Mouse (Mus musculus) CH12.LX (cell line): ENCODE data around the gene Zfp691. TPM values are rescaled to one million over a fixed set of nuclear protein-coding genes. Genes with fewer than 3 reads are reported as not detected.

ENCODE experiments used
- DNase-seq: peaks from one replicate; pipeline ENCODE4 v3.0.0-alpha.2; 2013; ENCODE audit errors: extremely low read depth
- H3K27ac ChIP-seq: 2 replicates; pipeline ENCODE4 v1.5.1; 2012; ENCODE audit warnings: low read depth, mild to moderate bottlenecking, control low read depth, moderate library complexity; ENCODE audit not compliant: insufficient read depth
- H3K27me3 ChIP-seq: replicated peaks from 2 replicates; pipeline ENCODE3; 2012; ENCODE audit warnings: inconsistent platforms
- H3K36me3 ChIP-seq, 2 experiments: replicated peaks in 1 of 2; 2 replicates each; pipeline versions ENCODE3 to v1.6.1; 2012; ENCODE audit warnings: inconsistent platforms in 1 of 2, low read length in 1 of 2, mild to moderate bottlenecking in 1 of 2, mixed read lengths in 1 of 2, moderate library complexity in 1 of 2; ENCODE audit not compliant: control insufficient read depth in 1 of 2, insufficient read depth in 1 of 2
- H3K4me1 ChIP-seq, 2 experiments: 2 replicates each; pipeline ENCODE4 v1.6.1; 2012; ENCODE audit warnings: inconsistent platforms in 1 of 2, moderate library complexity in 1 of 2; ENCODE audit not compliant: insufficient read depth in 2 of 2, control insufficient read depth in 1 of 2
- H3K4me2 ChIP-seq: 2 replicates; pipeline ENCODE4 v1.6.1; 2012; ENCODE audit warnings: low read depth, mild to moderate bottlenecking, control low read depth; ENCODE audit not compliant: poor library complexity, insufficient read depth, severe bottlenecking
- H3K4me3 ChIP-seq, 3 experiments: fragments of 150-350 bp in 1 of 3; sonication (generic) in 1 of 3; replicated peaks in 1 of 3; 2 replicates each; pipeline versions ENCODE3 to v1.5.1; 2011 to 2012; ENCODE audit warnings: low read depth in 2 of 3, low read length in 2 of 3, mild to moderate bottlenecking in 2 of 3, moderate library complexity in 2 of 3, control low read depth in 1 of 3, improper control_type of control experiment in 1 of 3, inconsistent platforms in 1 of 3, mixed read lengths in 1 of 3; ENCODE audit not compliant: poor library complexity in 1 of 3
- H3K79me2 ChIP-seq: replicated peaks from 2 replicates; pipeline ENCODE4 v1.6.1; 2012; ENCODE audit warnings: mild to moderate bottlenecking, moderate library complexity; ENCODE audit not compliant: control insufficient read depth, poor library complexity, insufficient read depth, severe bottlenecking; ENCODE audit errors: extremely low read depth
- H3K9ac ChIP-seq: 2 replicates; pipeline ENCODE4 v1.6.1; 2012; ENCODE audit warnings: low read depth, mild to moderate bottlenecking, control low read depth, moderate library complexity; ENCODE audit not compliant: insufficient read depth
- H3K9me3 ChIP-seq: replicated peaks from 2 replicates; pipeline ENCODE3; 2012; ENCODE audit warnings: low read length, inconsistent platforms, mixed read lengths
- BHLHE40 ChIP-seq: IDR thresholded peaks from 2 replicates; pipeline ENCODE4 v1.6.1; 2011; ENCODE audit warnings: mild to moderate bottlenecking, low read depth, low read length, improper control_type of control experiment
- CHD1 ChIP-seq: IDR thresholded peaks from 2 replicates; pipeline ENCODE4 v1.6.1; 2012; ENCODE audit warnings: low read depth, low read length, improper control_type of control experiment, inconsistent platforms
- CHD2 ChIP-seq: IDR thresholded peaks from 2 replicates; pipeline ENCODE4 v1.6.1; 2011; ENCODE audit warnings: low read length, improper control_type of control experiment
- CTCF ChIP-seq, 2 experiments: IDR thresholded peaks in 1 of 2; conservative IDR thresholded peaks in 1 of 2; 2 replicates each; pipeline ENCODE4 v1.5.1; 2011 to 2012; ENCODE audit warnings: low read depth in 2 of 2, low read length in 2 of 2, improper control_type of control experiment in 1 of 2, inconsistent platforms in 1 of 2, mild to moderate bottlenecking in 1 of 2, moderate library complexity in 1 of 2
- E2F4 ChIP-seq: IDR thresholded peaks from 2 replicates; pipeline ENCODE4 v1.6.1; 2011; ENCODE audit warnings: low read depth, low read length, improper control_type of control experiment; ENCODE audit not compliant: insufficient replicate concordance
- ELF1 ChIP-seq: IDR thresholded peaks from 2 replicates; pipeline ENCODE4 v1.6.1; 2014; ENCODE audit warnings: low read depth, mild to moderate bottlenecking, inconsistent platforms, low read length, improper control_type of control experiment
- GABPA ChIP-seq: IDR thresholded peaks from 2 replicates; pipeline ENCODE4 v1.6.1; 2012; ENCODE audit warnings: low read depth, low read length, improper control_type of control experiment, inconsistent platforms; ENCODE audit not compliant: insufficient replicate concordance
- HCFC1 ChIP-seq: IDR thresholded peaks from 2 replicates; pipeline ENCODE4 v1.6.1; 2012; ENCODE audit warnings: low read depth, mild to moderate bottlenecking, inconsistent platforms, low read length, improper control_type of control experiment
- IRF4 ChIP-seq: IDR thresholded peaks from 2 replicates; pipeline ENCODE4 v1.6.1; 2014; ENCODE audit warnings: low read depth, mild to moderate bottlenecking, inconsistent platforms, low read length, improper control_type of control experiment
- JUN ChIP-seq: IDR thresholded peaks from 2 replicates; pipeline ENCODE4 v1.6.1; 2011; ENCODE audit warnings: low read depth, mild to moderate bottlenecking, low read length, improper control_type of control experiment, moderate library complexity; ENCODE audit not compliant: insufficient read depth
- JUND ChIP-seq: conservative IDR thresholded peaks from 2 replicates; pipeline ENCODE4 v1.6.1; 2011; ENCODE audit warnings: low read depth, low read length, improper control_type of control experiment
- MAFK ChIP-seq: IDR thresholded peaks from 2 replicates; pipeline ENCODE4 v1.6.1; 2011; ENCODE audit warnings: low read length, improper control_type of control experiment; ENCODE audit not compliant: insufficient replicate concordance
- MAX ChIP-seq: IDR thresholded peaks from 2 replicates; pipeline ENCODE4 v1.6.1; 2011; ENCODE audit warnings: low read length, improper control_type of control experiment
- MAZ ChIP-seq: IDR thresholded peaks from 2 replicates; pipeline ENCODE4 v1.6.1; 2012; ENCODE audit warnings: low read depth, mild to moderate bottlenecking, inconsistent platforms, low read length, improper control_type of control experiment, moderate library complexity
- MXI1 ChIP-seq: IDR thresholded peaks from 2 replicates; pipeline ENCODE4 v1.6.1; 2011; ENCODE audit warnings: mild to moderate bottlenecking, low read depth, low read length, improper control_type of control experiment
- MYC ChIP-seq: IDR thresholded peaks from 2 replicates; pipeline ENCODE4 v1.6.1; 2011; ENCODE audit warnings: low read depth, mild to moderate bottlenecking, improper control_type of control experiment, low read length
- NELFE ChIP-seq: IDR thresholded peaks from 2 replicates; pipeline ENCODE4 v1.6.1; 2011; ENCODE audit warnings: low read depth, low read length, improper control_type of control experiment
- NRF1 ChIP-seq: IDR thresholded peaks from 2 replicates; pipeline ENCODE4 v1.6.1; 2014; ENCODE audit warnings: low read depth, mild to moderate bottlenecking, inconsistent platforms, low read length, improper control_type of control experiment, moderate library complexity
- PAX5 ChIP-seq: IDR thresholded peaks from 2 replicates; pipeline ENCODE4 v1.6.1; 2012; ENCODE audit warnings: low read length, inconsistent platforms, mixed read lengths
- POLR2A ChIP-seq: IDR thresholded peaks from 2 replicates; pipeline ENCODE4 v1.6.1; 2011; ENCODE audit warnings: low read depth, mild to moderate bottlenecking, improper control_type of control experiment, low read length
- RAD21 ChIP-seq: IDR thresholded peaks from 2 replicates; pipeline ENCODE4 v1.6.1; 2011; ENCODE audit warnings: low read depth, mild to moderate bottlenecking, low read length, improper control_type of control experiment, moderate library complexity
- RCOR1 ChIP-seq: conservative IDR thresholded peaks from 2 replicates; pipeline ENCODE4 v1.6.1; 2012; ENCODE audit warnings: low read depth, mild to moderate bottlenecking, inconsistent platforms, low read length, improper control_type of control experiment
- SMC3 ChIP-seq: IDR thresholded peaks from 2 replicates; pipeline ENCODE4 v1.6.1; 2011; ENCODE audit warnings: low read depth, low read length, improper control_type of control experiment
- TBP ChIP-seq: conservative IDR thresholded peaks from 2 replicates; pipeline ENCODE4 v1.6.1; 2011; ENCODE audit warnings: low read depth, low read length, improper control_type of control experiment
- TCF12 ChIP-seq: IDR thresholded peaks from 2 replicates; pipeline ENCODE4 v1.6.1; 2014; ENCODE audit warnings: low read depth, mild to moderate bottlenecking, inconsistent platforms, low read length, improper control_type of control experiment
- UBTF ChIP-seq: IDR thresholded peaks from 2 replicates; pipeline ENCODE4 v1.6.1; 2012; ENCODE audit warnings: low read depth, mild to moderate bottlenecking, inconsistent platforms, low read length, improper control_type of control experiment, moderate library complexity
- USF1 ChIP-seq: IDR thresholded peaks from 2 replicates; pipeline ENCODE4 v1.6.1; 2014; ENCODE audit warnings: low read depth, mild to moderate bottlenecking, inconsistent platforms, low read length, improper control_type of control experiment
- ZC3H11A ChIP-seq: IDR thresholded peaks from 2 replicates; pipeline ENCODE4 v1.6.1; 2012; ENCODE audit warnings: low read depth, mild to moderate bottlenecking, inconsistent platforms, low read length, improper control_type of control experiment
- ZKSCAN1 ChIP-seq: IDR thresholded peaks from 2 replicates; pipeline ENCODE4 v1.6.1; 2012; ENCODE audit warnings: low read depth, inconsistent platforms, low read length, improper control_type of control experiment, borderline replicate concordance
- ZMIZ1 ChIP-seq: IDR thresholded peaks from 2 replicates; pipeline ENCODE4 v1.6.1; 2012; ENCODE audit warnings: low read depth, mild to moderate bottlenecking, inconsistent platforms, low read length, improper control_type of control experiment
- dilution Hi-C: fragments of 300-500 bp; cut with MboI; formaldehyde crosslinking; loops from 2 replicates; pipeline ENCODE4 v1.14.3; 2020; ENCODE audit warnings: low sequenced_read_pairs; ENCODE audit not compliant: extremely low pct_unique_long_range_greater_than_20kb, extremely low pct_ligation_motif_present
- in situ Hi-C: fragments of 300-500 bp; cut with MboI; formaldehyde crosslinking; loops from 3 replicates; pipeline ENCODE4 v1.14.3; 2019; ENCODE audit warnings: low sequenced_read_pairs, low pct_ligation_motif_present, low pct_unique_long_range_greater_than_20kb, mixed read lengths
- polyA plus RNA-seq: library from polyadenylated mRNA; unstranded; fragments of >175 nt; gene quantifications from 2 replicates; pipeline ENCODE4 v1.2.1, GENCODE M21; 2012; ENCODE audit warnings: low read depth; ENCODE audit not compliant: insufficient read length
- total RNA-seq, 2 experiments: library from RNA; depleted of rRNA; stranded (reverse); fragments of 300-350 nt in 1 of 2; fragments of >200 nt in 1 of 2; gene quantifications; 2 replicates each; pipeline ENCODE4 v1.2.3; 2012 to 2014

The Zfp691 gene
- total and polyA plus RNA-seq, 3 experiments, result 3.2 to 4.7 (median 4.0) TPM

GRCm38 (mm10) chr4:119172919-119173650 lies 910 bp downstream of the Zfp691 start:
- peak overlapping the region; percentile 55 for H3K9ac ChIP-seq
- no peak for TF ChIP-seq ZMIZ1
- no peak for TF ChIP-seq SMC3
- TF ChIP-seq BHLHE40, result peak; percentile 59
- TF ChIP-seq ZKSCAN1, result no peak
- TF ChIP-seq USF1, result no peak
- TF ChIP-seq MAX, result no peak
- TF ChIP-seq JUND, result no peak
- no peak for TF ChIP-seq GABPA
- TF ChIP-seq, all 38 proteins: peak for 1
- DNase-seq, result no peak
- no peak overlapping the region for H3K27ac ChIP-seq
- peak overlapping the region; percentile 88 for H3K4me2 ChIP-seq
- H3K9me3 ChIP-seq, result no peaks in the 10 kb centered on the region
- H3K4me3 ChIP-seq, result peak overlapping the region; percentile 72 to 99 (median 95)
- in situ Hi-C loops (loop anchor here (5.0 to 10.0 kb wide), 3 partner anchors 34 to 518 kb away; partner anchors contain the start of gene Olfr62), dilution Hi-C loops (no loop called here)
- no peaks in the 10 kb centered on the region for H3K79me2 ChIP-seq
- H3K36me3 ChIP-seq, result peaks cover 15 to 34% of the 10 kb centered on the region in 2 experiments
- peaks cover 10% of the 10 kb centered on the region for H3K27me3 ChIP-seq
- H3K4me1 ChIP-seq, result peaks cover 0 to 12% of the 10 kb centered on the region in 2 experiments; a peak in 3 of 4 replicates

- Histone ChIP-seq H3K36me3 (peaks cover 15 to 35% of the 10 kb centered on the region in 2 experiments), H3K27me3 (no peaks in the 10 kb centered on the region), H3K79me2 (no peaks in the 10 kb centered on the region), H3K4me3 (no peak overlapping the region), H3K4me2 (no peak overlapping the region), H3K9ac (no peak overlapping the region), H3K4me1 (peaks cover 0 to 1% of the 10 kb centered on the region in 2 experiments; a peak in 2 of 4 replicates), H3K27ac (no peak overlapping the region), H3K9me3 (no peaks in the 10 kb centered on the region)
- in situ Hi-C loops (no loop called here), dilution Hi-C loops (no loop called here)
- peak; percentile 92 for DNase-seq
- TF ChIP-seq ZMIZ1 (no peak), BHLHE40 (peak; percentile 54; the same call in 1 of the 2 replicates), MAFK (no peak), TBP (no peak), MYC (peak; percentile 99), POLR2A (no peak), CTCF (conservative IDR thresholded peaks at IDR 0.05 in 1 of 2, IDR thresholded peaks at IDR 0.05 in 1 of 2; ENCODE audit: low read depth in 2 of 2, low read length in 2 of 2) (peak; percentile 75 to 94), MXI1 (peak; percentile 64; the same call in 1 of the 2 replicates), RAD21 (peak; percentile 93), PAX5 (no peak), NELFE (no peak), UBTF (no peak), USF1 (no peak; the same call in 1 of the 2 replicates), JUN (no peak), GABPA (no peak), TCF12 (no peak), IRF4 (no peak), MAX (peak; percentile 98), RCOR1 (no peak), ELF1 (no peak), ZKSCAN1 (no peak), NRF1 (no peak), CHD1 (no peak), E2F4 (no peak), ZC3H11A (peak; percentile 86), HCFC1 (no peak), CHD2 (no peak), MAZ (no peak), SMC3 (peak; percentile 98)
These were observed 6.3 kb downstream of the Zfp691 start for GRCm38 (mm10) chr4:119167663-119168062.
